Mouse (Mus musculus) cerebral cortex, adult 2 months (tissue): Measurements from ENCODE around the gene Wfdc11.

Experiments
- WGBS: fragments of 180-500 bp; shearing (Covaris S2); methylation state at CpG from one replicate; pipeline ENCODE4 v1.1.7; 2018; 5-methylcytosine and 5-hydroxymethylcytosine counted together

Gene Wfdc11

DNA sequence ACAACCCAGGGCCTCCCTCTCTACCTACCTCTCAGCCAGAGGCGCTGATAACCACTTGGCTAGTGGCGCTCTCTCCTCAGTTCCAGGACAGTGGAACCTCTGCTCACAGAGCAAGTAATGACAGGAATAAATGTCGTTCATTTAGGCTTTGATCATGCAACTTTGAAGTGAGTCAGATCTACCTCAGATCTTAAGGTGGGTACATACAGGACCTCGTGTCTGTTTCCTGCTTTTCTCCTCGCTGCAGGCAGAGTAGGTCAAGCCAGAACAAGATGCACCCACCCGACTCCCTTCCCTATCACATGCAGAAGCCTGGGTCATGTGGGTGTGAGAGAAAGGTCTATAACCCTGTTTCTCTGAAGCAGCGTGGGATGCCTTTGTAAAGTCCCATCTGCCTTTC, at the start of gene Wfdc11:
Gene Wfdc11 (minus strand): TSS at position 101 of the 400 bp plus-strand sequence.
- WGBS, result 78% methylated on average over 7 of the region's 7 CpGs

DNA sequence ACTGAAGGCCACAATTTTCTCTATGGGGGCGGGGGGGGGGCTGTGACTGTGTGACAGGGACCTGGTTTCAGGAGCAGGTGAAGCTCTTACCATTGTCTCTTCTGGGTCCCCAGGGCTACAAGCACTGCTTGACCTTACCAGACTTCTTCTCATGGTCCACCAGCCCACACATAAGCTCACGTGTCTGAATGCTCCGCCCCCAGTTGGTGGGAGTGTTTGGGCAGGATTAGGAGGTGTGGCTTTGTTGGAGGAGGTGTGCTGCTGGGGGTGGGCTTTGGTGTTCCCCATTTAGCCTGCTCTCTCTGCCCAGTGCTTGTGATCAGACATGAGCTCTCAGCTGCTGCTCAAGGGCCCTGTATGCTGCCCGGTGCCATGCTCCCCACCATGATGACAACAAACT, 49.4 kb upstream of the Wfdc11 start:
- 70% methylated on average over 4 of the region's 4 CpGs for WGBS

GRCm38 (mm10) chr2:164716194-164716786, 42.4 kb upstream of the Wfdc11 start:
- 92% methylated on average over 23 of the region's 23 CpGs for WGBS

DNA sequence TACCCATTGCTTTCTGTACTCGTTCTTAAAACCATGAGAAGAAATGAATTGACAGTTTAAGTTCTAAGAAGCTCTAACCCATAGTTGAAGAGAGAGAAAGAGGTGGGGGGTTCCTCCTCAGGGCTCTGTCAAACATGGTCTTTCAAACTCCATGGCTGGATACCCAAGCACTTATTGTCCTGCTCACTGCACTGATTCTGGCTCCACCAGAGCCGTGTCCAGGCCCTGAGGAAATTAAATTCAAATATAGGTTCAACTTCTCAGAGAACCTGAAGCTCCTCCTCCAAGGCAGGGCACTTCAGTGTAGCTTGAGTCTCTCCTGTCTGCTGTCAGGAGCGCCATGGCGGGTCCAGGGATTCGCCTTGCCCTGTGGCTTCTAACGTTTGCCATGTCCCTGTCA, 41.1 kb upstream of the Wfdc11 start, which contains the start of gene Spint5:
Gene Spint5 (plus strand): TSS at position 301 of the 400 bp plus-strand sequence.
- WGBS, result 85% methylated on average over 6 of the region's 6 CpGs

DNA sequence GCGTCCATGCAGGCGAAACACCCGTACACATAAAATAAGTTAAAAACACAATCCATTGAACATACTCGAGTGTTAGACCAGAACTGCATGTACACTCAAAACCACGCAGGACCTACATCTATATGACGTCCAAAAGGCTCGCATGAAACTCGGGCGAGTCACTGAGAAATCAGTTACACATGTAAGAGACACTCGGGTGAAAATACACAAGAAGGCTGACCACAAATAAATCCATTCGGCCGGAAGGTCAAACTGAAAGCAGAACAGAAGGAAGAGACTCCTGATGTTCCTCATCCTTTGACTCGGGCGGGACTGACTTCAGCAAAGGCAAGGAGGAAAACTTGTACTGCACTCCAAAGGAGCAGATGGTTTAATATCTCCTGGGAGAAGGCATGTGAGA, 32.1 kb upstream of the Wfdc11 start:
- WGBS, result 92% methylated on average over 14 of the region's 14 CpGs

DNA sequence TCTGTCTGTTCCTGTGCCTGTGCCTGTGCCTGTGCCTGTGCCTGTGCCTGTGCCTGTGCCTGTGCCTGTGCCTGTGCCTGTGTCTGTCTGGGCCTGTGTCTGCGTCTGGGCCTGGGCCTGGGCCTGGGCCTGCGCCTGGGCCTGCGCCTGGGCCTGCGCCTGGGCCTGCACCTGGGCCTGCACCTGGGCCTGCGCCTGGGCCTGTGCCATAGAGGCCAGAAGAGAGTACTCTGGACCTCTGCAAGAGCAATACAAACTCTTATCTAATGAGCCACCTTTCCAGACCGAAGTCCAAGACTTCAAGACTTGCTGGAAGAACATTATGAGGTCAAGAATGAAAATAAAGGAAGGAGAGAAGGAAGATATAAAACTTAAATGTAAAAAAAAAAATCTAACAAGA, 31.4 kb upstream of the Wfdc11 start:
- WGBS, result 93% methylated on average over 6 of the region's 6 CpGs

DNA sequence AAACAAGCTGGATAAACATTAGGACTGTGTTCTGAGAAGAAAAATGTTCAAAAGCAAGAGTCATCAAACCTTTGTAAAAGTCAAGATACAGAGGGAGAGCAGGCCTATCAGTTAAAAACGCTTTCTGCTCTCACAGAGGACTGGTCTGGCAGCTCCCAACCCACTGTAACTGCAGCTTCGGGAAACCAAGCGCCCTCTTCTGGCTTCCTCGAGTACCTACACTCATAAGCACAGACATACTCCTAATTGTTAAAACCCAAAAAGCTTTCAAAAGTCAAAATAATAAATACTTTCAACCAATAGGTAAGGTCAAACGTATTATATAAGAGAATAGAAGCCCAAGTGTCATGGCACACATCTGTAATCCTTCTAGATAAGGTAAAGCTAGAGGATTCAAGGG, 30.3 kb upstream of the Wfdc11 start:
- 83% methylated on average over 5 of the region's 5 CpGs for WGBS

- 78% methylated on average over 5 of the region's 5 CpGs for WGBS
Measured at GRCm38 (mm10) chr2:164701761-164702160, 27.9 kb upstream of the Wfdc11 start.

GRCm38 (mm10) chr2:164700959-164701358, 27.1 kb upstream of the Wfdc11 start:
- 77% methylated on average over 5 of the region's 5 CpGs for WGBS

DNA sequence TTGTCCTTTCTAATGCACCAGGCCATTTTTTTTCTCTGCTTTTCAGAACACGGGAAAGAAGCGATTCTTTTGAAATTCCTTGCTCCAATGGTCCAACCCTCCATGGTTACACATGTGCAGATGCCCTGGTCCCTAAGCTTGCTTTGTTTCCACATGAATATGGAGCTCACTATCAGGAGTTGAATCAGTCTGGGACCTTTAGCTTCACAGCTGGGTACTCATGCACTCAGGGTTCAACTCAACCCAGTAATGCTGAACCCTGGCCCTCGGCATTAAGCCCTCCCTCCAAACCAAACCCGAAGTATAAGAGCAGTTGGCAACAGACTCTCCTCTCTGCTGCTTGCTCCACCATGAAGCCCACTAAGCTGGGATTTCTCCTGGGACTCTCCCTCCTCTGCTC, 24.3 kb upstream of the Wfdc11 start, which contains the start of gene Spint4:
Gene Spint4 (plus strand): TSS at position 301 of the 400 bp plus-strand sequence.
- WGBS, result 80% methylated on average over 4 of the region's 4 CpGs

DNA sequence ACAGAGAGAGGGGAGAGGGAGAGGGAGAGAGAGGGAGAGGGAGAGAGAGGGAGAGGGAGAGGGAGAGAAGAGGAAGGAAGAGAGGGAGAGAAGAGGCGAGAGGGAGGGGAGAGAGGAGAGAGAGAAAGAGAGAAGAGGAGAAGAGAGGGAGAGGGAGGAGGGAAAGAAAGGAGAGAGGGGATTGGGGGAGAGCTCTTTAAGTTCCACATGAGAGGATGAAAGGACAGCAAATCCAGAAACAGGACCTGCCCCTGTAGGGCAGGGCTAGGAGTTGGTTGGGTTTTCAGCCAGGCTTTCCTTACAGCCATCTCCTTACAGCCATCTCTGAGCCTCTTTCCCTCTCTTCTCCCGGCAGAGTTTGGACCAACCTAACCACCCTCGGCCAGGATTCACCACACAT, 10.9 kb upstream of the Wfdc11 start, which contains the start of gene Wfdc13:
Gene Wfdc13 (plus strand): TSS at position 301 of the 400 bp plus-strand sequence.
- WGBS, result 75% methylated on average over 3 of the region's 3 CpGs

DNA sequence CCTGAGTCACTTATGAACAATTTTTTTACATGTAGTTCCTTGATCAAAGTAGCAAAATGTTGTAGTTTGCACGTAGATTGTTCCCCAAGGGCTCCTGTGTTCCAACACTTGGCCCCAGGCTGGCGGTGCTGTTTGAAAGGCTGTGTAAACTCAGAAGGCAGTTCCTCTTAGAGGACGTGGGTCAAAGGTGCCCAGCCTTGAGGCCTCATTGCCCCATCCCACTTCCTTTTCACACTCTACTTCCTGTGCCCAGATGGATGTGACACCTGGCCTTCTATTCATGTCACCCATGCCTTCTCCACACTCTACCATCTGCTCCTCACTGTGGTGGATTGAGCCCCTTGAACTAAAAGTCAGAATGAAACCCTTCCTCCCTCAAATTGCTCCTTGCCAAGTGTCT, 6.0 kb upstream of the Wfdc11 start:
- 83% methylated on average over 3 of the region's 3 CpGs for WGBS

DNA sequence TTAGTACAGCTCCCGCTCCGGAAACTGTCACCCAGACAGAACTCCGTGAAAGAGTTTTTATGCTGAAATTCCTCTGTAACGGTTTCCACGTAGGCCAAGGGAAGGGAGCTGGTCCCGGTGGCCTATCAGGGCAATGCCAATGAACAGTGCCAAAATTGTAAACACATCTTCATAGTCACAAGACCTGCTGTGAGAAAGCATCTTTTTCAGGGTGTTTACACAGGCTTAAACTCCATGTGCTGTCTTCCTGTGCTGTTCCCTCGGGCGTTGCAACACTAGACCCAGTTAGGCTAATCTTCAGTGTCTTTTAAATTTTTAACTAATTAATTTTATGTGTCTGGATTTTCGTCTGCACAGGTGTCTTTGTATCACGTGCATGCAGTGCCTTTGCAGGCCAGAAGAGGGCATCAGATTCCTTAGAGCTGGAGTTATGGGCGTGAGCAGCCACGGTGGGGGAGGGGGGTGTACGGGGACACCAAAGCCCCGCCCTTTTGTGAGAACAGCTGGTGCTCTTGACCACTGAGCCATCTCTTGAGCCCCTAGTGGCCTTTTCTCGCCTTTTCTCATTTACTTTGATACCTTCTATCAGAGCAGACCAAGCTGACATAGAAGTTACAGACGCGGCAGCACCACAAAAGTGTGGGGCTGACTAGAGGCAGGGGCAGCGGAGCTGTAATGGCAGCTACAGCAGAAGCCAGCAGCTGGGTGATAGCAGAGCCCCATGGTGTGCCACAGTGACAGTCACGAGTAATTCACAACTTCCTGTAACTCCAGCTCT, 5.2 kb upstream of the Wfdc11 start:
- WGBS, result 19% methylated on average over 19 of the region's 19 CpGs

DNA sequence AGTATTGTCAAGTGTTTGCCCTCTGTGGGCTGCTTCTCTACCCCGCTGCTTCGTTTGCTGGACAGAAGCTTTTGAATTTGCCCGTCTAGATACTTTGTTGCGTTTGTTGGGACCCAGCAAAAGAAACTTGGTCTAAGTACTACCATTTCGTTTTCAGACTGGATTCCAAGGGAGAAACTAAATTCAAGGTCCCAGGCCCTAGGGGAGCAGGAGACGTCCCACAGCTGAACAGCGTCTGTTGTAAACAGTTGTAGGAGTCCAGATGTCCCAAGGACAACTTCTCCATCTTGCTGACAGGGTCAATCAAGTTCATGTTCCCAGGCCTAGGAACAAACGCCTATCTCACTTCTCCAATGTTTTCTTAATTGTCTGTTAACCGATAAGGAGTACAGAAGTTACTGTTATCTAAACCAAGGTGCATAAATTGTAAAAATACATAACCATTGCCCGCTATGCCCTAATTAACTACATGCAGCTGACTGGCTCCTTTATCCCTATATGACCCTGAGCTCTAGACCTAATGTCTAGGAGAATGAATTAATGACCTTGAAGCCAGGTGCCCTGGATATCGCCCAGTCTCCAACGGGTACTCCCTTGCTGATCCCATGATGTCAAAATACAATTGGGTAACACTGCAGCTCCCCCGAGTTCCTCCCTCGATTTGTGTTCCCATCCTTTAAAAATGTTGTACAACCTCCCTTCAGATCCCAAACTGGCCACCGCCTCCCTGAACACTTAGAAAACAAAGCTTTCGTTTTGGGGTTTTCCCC, 3.2 kb upstream of the Wfdc11 start:
- 87% methylated on average over 16 of the region's 16 CpGs for WGBS

DNA sequence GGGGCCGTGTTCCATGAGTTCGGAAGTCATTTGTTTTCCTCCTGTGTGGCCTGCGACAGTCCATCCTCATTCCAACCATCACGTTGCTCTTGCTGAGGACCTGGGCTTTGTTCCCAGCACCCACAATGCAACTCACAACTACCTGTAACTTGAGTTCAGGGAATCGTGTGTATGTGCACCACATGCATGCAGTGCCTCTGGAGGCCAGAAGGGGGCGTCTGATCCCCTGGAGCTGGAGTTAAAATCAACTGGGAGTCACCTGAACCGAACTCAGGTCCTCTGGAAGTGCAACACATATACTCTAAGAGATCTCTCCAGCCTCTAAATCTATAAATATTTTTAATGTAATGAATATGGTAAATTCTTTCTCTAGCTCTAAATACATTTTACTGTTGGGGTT, 2.2 kb upstream of the Wfdc11 start:
- 80% methylated on average over 7 of the region's 7 CpGs for WGBS

DNA sequence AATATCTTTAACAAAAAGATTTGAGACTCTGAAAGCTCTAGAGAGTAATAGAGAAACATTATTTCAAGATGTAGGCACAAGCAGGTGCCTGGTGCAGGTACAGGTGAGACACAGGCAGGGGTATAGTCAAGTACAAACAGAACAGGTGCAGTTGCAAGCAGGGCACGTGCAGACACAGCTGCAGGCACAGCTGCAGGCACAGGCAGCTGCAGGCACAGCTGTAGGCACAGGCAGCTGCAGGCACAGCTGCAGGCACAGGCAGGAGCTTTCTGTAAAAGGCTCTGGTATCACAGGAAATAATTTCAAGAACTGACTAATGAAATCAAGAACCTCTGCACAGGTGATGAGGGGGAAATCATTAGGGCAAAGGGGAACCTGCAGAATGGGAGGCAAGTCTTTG, 2.9 kb downstream of the Wfdc11 start:
- 35% methylated on average over 1 of the region's 1 CpGs for WGBS

DNA sequence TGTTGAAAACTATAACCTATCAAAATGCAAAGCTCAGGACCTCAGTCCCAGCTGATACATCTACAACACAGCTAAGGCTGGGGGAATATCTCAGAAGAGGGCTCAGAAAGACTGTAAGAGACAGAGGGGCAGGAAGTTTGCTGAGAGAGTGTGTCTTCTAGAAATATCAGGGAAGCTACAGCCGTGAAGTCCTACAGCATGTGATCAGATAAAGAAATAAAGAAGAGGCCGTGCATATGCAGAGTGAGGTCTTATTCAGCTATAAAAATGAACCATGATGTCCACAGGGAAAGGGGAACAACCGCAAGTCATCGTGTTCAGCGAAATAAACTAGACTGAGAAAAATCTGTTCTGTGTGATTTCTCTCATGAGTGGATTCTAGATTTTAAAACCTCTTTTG, 3.6 kb downstream of the Wfdc11 start:
- WGBS, result 86% methylated on average over 5 of the region's 5 CpGs

GRCm38 (mm10) chr2:164664851-164665250, 9.0 kb downstream of the Wfdc11 start:
- WGBS, result 87% methylated on average over 7 of the region's 7 CpGs

DNA sequence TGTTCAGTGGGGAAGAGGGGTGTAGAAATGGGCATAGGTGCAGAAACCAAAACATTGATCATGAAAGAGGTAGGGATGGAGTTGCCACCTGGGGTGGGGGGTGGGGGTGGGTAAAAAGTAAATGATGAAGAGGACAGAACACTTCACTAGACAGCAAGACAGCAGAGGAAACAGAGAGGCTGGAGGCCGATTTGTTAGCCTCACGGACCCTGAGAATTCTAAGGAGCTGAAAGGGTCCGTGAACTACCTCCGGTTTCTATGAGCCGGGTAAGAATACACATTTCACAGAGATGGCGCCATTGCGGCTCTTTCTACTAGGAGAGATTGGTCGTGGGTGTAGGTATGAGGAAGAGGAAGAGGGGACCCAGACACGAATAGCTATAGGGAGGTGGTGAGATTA, 17.4 kb downstream of the Wfdc11 start, which contains the start of gene Wfdc9:
Gene Wfdc9 (minus strand): TSS at position 101 of the 400 bp plus-strand sequence.
- 82% methylated on average over 9 of the region's 9 CpGs for WGBS

DNA sequence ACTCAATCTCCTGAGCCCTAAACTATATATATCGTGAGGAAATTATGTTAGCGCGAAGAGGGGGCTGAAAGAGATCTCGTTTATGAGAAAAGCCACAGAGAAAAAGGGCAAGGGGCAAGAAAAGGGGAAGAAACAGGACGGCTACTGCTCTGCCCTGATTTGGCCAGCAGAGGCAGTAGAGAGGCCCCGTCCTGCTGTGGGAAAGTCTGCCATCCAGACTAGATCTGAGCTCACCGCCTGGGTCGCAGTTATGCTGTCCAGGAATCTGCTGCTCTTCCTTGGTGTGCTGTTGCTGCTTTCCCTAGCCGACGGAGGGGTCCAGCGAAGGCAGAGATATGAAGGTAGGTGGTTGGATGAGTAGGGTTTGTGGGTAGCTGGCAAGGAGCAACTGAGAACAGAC, 18.0 kb downstream of the Wfdc11 start, which contains the start of gene Wfdc10:
Gene Wfdc10 (plus strand): TSS at position 189 of the 400 bp plus-strand sequence.
- WGBS, result 20% methylated on average over 11 of the region's 11 CpGs

DNA sequence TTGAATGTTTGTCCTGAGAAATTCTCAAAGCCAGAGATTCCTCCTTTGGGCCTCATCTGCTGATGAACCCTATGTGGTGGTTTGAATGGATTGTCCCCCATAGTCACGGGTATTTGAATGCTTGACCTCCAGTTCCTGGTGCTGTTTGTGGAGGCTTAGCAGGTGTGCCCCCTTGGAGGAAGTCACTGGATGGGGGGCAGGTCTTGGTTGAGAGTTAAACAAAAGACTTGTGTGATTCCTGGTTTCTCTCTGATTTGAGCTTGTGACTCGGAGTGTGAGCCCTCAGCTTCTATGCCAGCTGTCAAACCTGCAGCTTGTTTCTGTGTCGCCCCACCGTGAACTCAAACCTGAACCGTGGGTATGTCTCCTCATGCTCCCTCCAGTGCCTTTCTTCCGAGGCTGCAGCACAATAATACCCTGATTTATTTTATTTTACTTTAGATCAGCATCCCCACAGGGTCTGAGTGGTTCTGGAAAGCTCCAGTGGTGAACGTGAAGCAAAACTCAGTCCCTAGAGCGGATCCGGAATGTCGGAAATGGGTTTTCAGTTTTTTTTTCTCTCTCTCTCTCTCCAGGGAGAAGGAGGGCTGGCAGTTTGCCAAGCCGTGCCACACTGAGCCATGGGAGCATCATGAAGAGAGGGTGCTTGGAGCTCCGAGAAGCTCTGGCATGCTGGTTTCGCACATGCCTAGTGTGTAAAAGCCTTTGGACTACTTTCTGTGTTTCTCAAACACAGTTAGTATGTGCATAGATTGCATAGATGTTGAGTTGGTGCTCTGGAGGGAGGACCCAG, 31.8 kb downstream of the Wfdc11 start:
- WGBS, result 59% methylated on average over 13 of the region's 13 CpGs
